Mouse (Mus musculus): ENCODE results near the gene Lamb3. TPM values are rescaled to one million over a fixed set of nuclear protein-coding genes. Genes with fewer than 3 reads are reported as not detected.
A peak's percentile ranks its signal among the peaks of the same experiment; 100 is the strongest.

The Lamb3 gene
- polyA plus RNA-seq, 1 experiment: 2.7 TPM

DNA sequence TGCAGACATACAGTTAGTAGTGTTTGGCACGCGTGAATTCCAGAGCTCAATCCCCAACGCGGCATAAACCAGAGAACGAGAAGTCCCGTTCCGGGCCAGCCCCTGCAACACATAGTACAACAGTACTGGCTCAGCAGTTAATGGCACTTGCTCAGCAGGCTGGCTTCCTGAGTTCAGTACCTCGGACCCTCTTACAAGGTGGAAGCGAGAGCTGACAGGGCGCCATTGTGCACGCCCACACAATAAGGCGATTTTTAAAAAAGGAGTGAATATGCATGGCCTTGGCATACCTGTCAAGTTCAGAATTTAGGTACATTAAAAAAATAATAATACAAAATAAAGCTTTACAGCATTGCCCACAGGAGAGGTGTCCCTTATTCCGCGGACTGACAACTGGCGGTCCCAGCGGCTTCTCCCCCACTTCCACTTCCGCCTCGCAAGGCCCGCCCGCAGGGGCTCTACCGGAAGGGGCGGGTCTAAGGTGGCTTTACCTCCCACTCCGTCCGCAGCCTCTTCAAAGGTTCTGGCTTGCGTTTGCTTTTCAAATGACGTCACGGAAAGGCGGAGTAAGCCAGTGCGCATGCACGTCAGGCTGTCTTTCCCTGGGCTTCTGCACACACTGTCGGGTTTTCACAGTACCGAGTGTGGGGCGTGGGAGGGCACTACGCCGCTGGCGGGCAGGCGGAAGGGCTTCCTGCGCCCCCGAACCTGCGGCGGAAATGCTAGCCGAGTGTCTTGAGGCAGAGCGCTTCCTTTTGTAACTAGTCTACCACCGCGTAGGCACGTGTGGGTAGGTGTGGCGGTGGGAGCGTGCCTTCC is 34.3 kb upstream of the Lamb3 start:
- H3K4me3 ChIP-seq (ENCODE audit: insufficient read depth, low read depth, low read length): peak overlapping the region; percentile 88
- peaks cover 20% of the 10 kb centered on the region for H3K4me1 ChIP-seq (ENCODE audit: control insufficient read depth, insufficient read depth, low read length)
- H3K36me3 ChIP-seq (ENCODE audit: control insufficient read depth, insufficient read depth, low read length): peaks cover 1% of the 10 kb centered on the region; the same call in 1 of the 2 replicates
- under 1% methylated on average over 48 of the region's 48 CpGs for WGBS
- H3K27ac ChIP-seq (ENCODE audit: insufficient read depth, low read depth, low read length): peak overlapping the region; percentile 84
- no peaks in the 10 kb centered on the region for H3K27me3 ChIP-seq (replicated peaks; ENCODE audit: control insufficient read depth, insufficient read depth, low read length)
- TF ChIP-seq CTCF (conservative IDR thresholded peaks at IDR 0.05; ENCODE audit: insufficient read depth, insufficient read length, low read depth, low read length) (no peak), POLR2A (IDR thresholded peaks at IDR 0.05; ENCODE audit: low read depth, low read length) (peak; percentile 78)
- peak; percentile 98 for DNase-seq

- WGBS: 15% methylated on average over 9 of the region's 9 CpGs
- H3K4me3 ChIP-seq (ENCODE audit: insufficient read depth, low read depth, low read length): peak overlapping the region; percentile 88
- peak overlapping the region; percentile 84 for H3K27ac ChIP-seq (ENCODE audit: insufficient read depth, low read depth, low read length)
- DNase-seq: no peak
- H3K36me3 ChIP-seq (ENCODE audit: control insufficient read depth, insufficient read depth, low read length): peaks cover 1% of the 10 kb centered on the region; the same call in 1 of the 2 replicates
- H3K27me3 ChIP-seq (replicated peaks; ENCODE audit: control insufficient read depth, insufficient read depth, low read length): no peaks in the 10 kb centered on the region
- peaks cover 20% of the 10 kb centered on the region for H3K4me1 ChIP-seq (ENCODE audit: control insufficient read depth, insufficient read depth, low read length)
- TF ChIP-seq POLR2A (IDR thresholded peaks at IDR 0.05; ENCODE audit: low read depth, low read length): no peak
- TF ChIP-seq CTCF (conservative IDR thresholded peaks at IDR 0.05; ENCODE audit: insufficient read depth, insufficient read length, low read depth, low read length): no peak
These were observed 33.7 kb upstream of the Lamb3 start for GRCm38 (mm10) chr1:193173810-193174129.

DNA sequence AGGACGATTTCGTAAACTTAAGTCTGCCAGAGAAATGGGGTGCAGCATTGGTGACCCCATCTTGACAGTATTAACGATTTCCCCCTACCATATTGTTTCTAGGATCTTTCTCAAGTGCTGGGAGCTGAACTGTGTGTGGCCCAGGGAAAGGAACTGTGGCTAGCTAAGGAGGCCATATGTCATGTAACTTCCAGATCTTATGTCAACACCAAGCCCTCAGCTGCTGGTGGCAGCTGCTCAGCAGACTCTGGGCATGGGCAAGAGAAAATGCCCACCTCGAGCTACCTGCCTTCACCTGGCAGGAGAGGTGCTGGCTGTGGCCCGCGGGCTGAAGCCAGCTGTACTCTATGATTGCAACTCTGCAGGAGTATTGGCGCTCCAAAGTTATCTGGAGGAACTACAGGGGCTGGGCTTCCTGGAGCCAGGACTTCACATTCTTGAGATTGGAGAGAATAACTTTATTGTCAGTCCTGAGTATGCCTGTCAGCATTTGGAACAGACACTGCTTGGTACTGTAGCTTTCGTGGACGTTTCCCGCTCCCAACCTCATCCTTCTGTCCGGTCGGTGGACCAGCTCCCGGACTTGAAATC is 33.3 kb upstream of the Lamb3 start:
- H3K27me3 ChIP-seq (replicated peaks; ENCODE audit: control insufficient read depth, insufficient read depth, low read length): no peaks in the 10 kb centered on the region
- TF ChIP-seq CTCF (conservative IDR thresholded peaks at IDR 0.05; ENCODE audit: insufficient read depth, insufficient read length, low read depth, low read length) (no peak), POLR2A (IDR thresholded peaks at IDR 0.05; ENCODE audit: low read depth, low read length) (no peak)
- H3K4me1 ChIP-seq (ENCODE audit: control insufficient read depth, insufficient read depth, low read length): peaks cover 20% of the 10 kb centered on the region
- DNase-seq: no peak
- H3K4me3 ChIP-seq (ENCODE audit: insufficient read depth, low read depth, low read length): peak overlapping the region; percentile 88; the same call in 1 of the 2 replicates
- H3K27ac ChIP-seq (ENCODE audit: insufficient read depth, low read depth, low read length): no peak overlapping the region
- 77% methylated on average over 13 of the region's 13 CpGs for WGBS
- H3K36me3 ChIP-seq (ENCODE audit: control insufficient read depth, insufficient read depth, low read length): peaks cover 1% of the 10 kb centered on the region; the same call in 1 of the 2 replicates

GRCm38 (mm10) chr1:193181104-193181503 is 26.4 kb upstream of the Lamb3 start:
- Histone ChIP-seq H3K4me3 (ENCODE audit: insufficient read depth, low read depth, low read length) (no peak overlapping the region), H3K27ac (ENCODE audit: insufficient read depth, low read depth, low read length) (no peak overlapping the region), H3K4me1 (ENCODE audit: control insufficient read depth, insufficient read depth, low read length) (no peaks in the 10 kb centered on the region), H3K36me3 (ENCODE audit: control insufficient read depth, insufficient read depth, low read length) (no peaks in the 10 kb centered on the region), H3K27me3 (replicated peaks; ENCODE audit: control insufficient read depth, insufficient read depth, low read length) (no peaks in the 10 kb centered on the region)
- 69% methylated on average over 3 of the region's 3 CpGs for WGBS
- TF ChIP-seq POLR2A (IDR thresholded peaks at IDR 0.05; ENCODE audit: low read depth, low read length) (no peak), CTCF (conservative IDR thresholded peaks at IDR 0.05; ENCODE audit: insufficient read depth, insufficient read length, low read depth, low read length) (no peak)
- DNase-seq: no peak

DNA sequence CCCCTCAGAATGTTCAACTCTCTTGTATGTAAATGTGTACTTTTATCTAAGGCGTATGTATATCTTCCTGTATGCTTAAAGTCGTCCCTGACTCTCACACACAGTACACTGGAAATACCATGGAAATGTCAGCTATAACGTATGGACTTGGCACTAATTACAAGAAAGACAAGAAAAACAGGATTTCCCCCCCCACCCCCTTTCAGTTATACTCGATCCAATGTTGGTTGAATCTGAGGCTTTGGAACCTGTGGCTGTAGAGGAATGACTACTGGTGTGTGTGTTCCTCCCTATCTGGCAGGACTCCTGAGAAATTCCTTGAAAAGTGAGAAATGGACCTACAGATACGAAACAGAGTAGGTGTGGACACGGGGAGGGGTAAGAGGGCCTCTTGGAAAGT is 19.2 kb upstream of the Lamb3 start:
- Histone ChIP-seq H3K4me1 (ENCODE audit: control insufficient read depth, insufficient read depth, low read length) (no peaks in the 10 kb centered on the region), H3K4me3 (ENCODE audit: insufficient read depth, low read depth, low read length) (no peak overlapping the region), H3K36me3 (ENCODE audit: control insufficient read depth, insufficient read depth, low read length) (no peaks in the 10 kb centered on the region), H3K27me3 (replicated peaks; ENCODE audit: control insufficient read depth, insufficient read depth, low read length) (no peaks in the 10 kb centered on the region), H3K27ac (ENCODE audit: insufficient read depth, low read depth, low read length) (no peak overlapping the region)
- DNase-seq: no peak
- WGBS: 89% methylated on average over 6 of the region's 6 CpGs
- TF ChIP-seq CTCF (conservative IDR thresholded peaks at IDR 0.05; ENCODE audit: insufficient read depth, insufficient read length, low read depth, low read length): no peak
- TF ChIP-seq POLR2A (IDR thresholded peaks at IDR 0.05; ENCODE audit: low read depth, low read length): no peak

GRCm38 (mm10) chr1:193189151-193189621 is 18.3 kb upstream of the Lamb3 start:
- H3K4me1 ChIP-seq (ENCODE audit: control insufficient read depth, insufficient read depth, low read length): no peaks in the 10 kb centered on the region
- DNase-seq: peak; percentile 54
- TF ChIP-seq CTCF (conservative IDR thresholded peaks at IDR 0.05; ENCODE audit: insufficient read depth, insufficient read length, low read depth, low read length): no peak
- TF ChIP-seq POLR2A (IDR thresholded peaks at IDR 0.05; ENCODE audit: low read depth, low read length): no peak
- 45% methylated on average over 9 of the region's 9 CpGs for WGBS
- H3K4me3 ChIP-seq (ENCODE audit: insufficient read depth, low read depth, low read length): no peak overlapping the region
- H3K27me3 ChIP-seq (replicated peaks; ENCODE audit: control insufficient read depth, insufficient read depth, low read length): no peaks in the 10 kb centered on the region
- H3K27ac ChIP-seq (ENCODE audit: insufficient read depth, low read depth, low read length): peak overlapping the region; percentile 53; the same call in 1 of the 2 replicates
- no peaks in the 10 kb centered on the region for H3K36me3 ChIP-seq (ENCODE audit: control insufficient read depth, insufficient read depth, low read length)

DNA sequence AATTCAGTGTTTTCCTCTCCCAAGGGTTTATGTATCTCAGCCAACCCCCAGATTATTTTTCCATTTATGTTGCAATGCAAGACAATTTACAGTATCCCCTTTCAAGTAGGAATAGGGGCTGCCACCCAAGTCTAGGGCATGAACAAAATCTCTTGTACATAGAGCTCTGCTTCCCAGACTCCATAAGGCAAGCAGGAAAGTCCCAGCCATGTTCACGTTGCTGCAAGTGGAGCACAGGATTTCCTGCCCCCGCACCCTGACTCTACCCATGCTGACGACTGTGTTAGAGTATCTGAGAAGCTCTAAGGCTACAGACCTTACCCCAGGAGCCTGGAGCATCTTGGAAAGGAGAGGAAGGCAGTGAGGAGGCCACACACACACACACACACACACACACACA is 17.7 kb upstream of the Lamb3 start:
- 60% methylated on average over 3 of the region's 3 CpGs for WGBS
- no peaks in the 10 kb centered on the region for H3K4me1 ChIP-seq (ENCODE audit: control insufficient read depth, insufficient read depth, low read length)
- H3K36me3 ChIP-seq (ENCODE audit: control insufficient read depth, insufficient read depth, low read length): no peaks in the 10 kb centered on the region
- no peak for DNase-seq
- peak overlapping the region; percentile 53; the same call in 1 of the 2 replicates for H3K27ac ChIP-seq (ENCODE audit: insufficient read depth, low read depth, low read length)
- no peaks in the 10 kb centered on the region for H3K27me3 ChIP-seq (replicated peaks; ENCODE audit: control insufficient read depth, insufficient read depth, low read length)
- TF ChIP-seq CTCF (conservative IDR thresholded peaks at IDR 0.05; ENCODE audit: insufficient read depth, insufficient read length, low read depth, low read length) (no peak), POLR2A (IDR thresholded peaks at IDR 0.05; ENCODE audit: low read depth, low read length) (no peak)
- H3K4me3 ChIP-seq (ENCODE audit: insufficient read depth, low read depth, low read length): no peak overlapping the region
